Mouse (Mus musculus) adrenal gland, postnatal 10 days (tissue): Measurements from ENCODE around the gene Dao. TPM values are rescaled to one million over a fixed set of nuclear protein-coding genes. Genes with fewer than 3 reads are reported as not detected.

Experiments used
- DNase-seq: peaks from one replicate; pipeline ENCODE4 v3.0.0; 2021; ENCODE audit warnings: mixed read lengths
- total RNA-seq, 2 experiments: library from RNA; stranded (reverse); gene quantifications; 2 replicates each; pipeline ENCODE4 v1.2.3; 2021

Gene Dao
- total RNA-seq, 2 experiments from 2014 or later = not detected

DNA sequence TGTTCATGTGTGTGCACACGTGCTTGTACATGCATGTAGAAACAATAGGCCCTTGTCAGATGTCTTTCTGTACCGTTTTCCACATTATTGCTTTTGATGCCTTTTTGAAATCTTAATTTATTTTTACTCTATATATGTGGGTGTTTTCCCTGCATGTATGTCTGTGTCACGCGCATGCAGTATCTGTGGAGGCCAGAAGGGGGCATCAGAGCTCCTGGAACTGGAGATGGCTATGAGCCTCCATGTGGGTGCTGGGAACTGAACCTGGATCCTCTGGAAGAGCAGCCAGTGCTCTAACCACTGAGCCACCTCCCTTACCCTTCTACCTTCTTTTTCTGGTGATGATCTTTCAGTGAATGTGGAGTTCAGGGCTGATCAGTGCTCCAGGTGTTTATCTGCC, 67.4 kb downstream of the Dao start:
- no peak for DNase-seq

GRCm38 (mm10) chr5:114072262-114072661, 68.8 kb downstream of the Dao start:
- no peak for DNase-seq

Other genes starting within 250 kb of the Dao start
- gene Sart3, start 231.2 kb upstream of the Dao start, total RNA-seq = 10 to 100 TPM; 26.3 to 31.3 TPM
- 100 to 1,000 TPM; 344 to 362 TPM for gene Iscu, start 231.0 kb upstream of the Dao start, total RNA-seq
- gene Tmem119, start 203.2 kb upstream of the Dao start, total RNA-seq = 10 to 100 TPM; 14.0 to 18.0 TPM
- 1 to 10 TPM; 6.6 to 6.9 TPM for gene Selplg, start 171.1 kb upstream of the Dao start, total RNA-seq
- 10 to 100 TPM; 66.4 to 78.9 TPM for gene Coro1c, start 94.9 kb upstream of the Dao start, total RNA-seq
- gene Ssh1, start 9.8 kb upstream of the Dao start, total RNA-seq = 10 to 100 TPM; 14.2 to 20.0 TPM
- gene Usp30, start 61.8 kb downstream of the Dao start, total RNA-seq = 10 to 100 TPM; 22.8 to 28.8 TPM
- 1 to 10 TPM; 3.1 to 4.4 TPM for gene Svop, start 87.9 kb downstream of the Dao start, total RNA-seq
- 1 to 10 TPM; 6.3 to 8.6 TPM for gene Alkbh2, start 124.5 kb downstream of the Dao start, total RNA-seq
- gene Ung, start 126.7 kb downstream of the Dao start, total RNA-seq = 10 to 100 TPM; 11.4 to 13.3 TPM
- 100 to 1,000 TPM; 113 to 138 TPM for gene Acacb, start 142.8 kb downstream of the Dao start, total RNA-seq